Mouse (Mus musculus): Measurements from ENCODE around the gene Defb5. TPM values are rescaled to one million over a fixed set of nuclear protein-coding genes. Genes with fewer than 3 reads are reported as not detected.

The Defb5 gene
- polyA plus RNA-seq (2014; fragmentation: Illumina TruSeq; extraction: RNeasy Lipid Tissue Mini Kit (QIAGEN cat#74804); ENCODE audit: low read depth, low replicate concordance) = not detected

DNA sequence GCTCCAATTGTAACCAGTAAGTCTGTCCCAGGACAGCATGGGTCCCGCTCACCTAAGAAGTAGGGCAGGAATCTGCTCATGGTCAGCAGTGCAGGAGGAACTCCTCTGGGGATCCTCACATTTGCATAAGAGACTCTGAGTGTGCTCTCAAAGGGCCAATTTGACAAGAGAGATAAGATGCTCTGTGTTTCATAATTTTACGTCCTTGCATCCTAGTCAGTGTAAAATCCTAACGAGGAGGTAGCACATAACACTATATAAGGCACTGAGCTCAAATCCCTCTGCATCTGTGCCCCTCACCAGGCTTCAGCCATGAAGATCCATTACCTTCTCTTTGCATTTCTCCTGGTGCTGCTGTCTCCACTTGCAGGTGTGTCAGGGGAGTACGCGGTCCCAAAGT, at the start of gene Defb5:
Gene Defb5 (plus strand): TSS at position 301 of the 400 bp plus-strand sequence.

DNA sequence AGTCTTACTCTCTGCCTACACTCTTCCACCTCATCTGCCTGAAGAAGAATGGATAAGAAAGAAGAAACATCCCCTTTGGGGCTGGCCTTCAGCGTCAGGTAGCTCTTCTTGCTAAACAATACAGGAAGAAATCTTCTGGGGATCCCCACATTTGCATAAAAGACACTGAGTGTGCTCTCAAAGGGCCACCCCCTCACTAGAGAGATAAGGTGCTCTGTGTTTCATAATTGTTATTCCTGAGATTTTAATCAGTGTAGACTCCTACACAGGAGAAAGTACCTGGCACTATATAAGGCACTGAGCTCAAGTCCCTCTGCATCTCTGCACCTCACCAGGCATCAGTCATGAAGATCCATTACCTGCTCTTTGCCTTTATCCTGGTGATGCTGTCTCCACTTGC, 22.2 kb upstream of the Defb5 start, which contains the start of gene Defb6:
Gene Defb6 (plus strand): TSS at position 318 of the 400 bp plus-strand sequence.

DNA sequence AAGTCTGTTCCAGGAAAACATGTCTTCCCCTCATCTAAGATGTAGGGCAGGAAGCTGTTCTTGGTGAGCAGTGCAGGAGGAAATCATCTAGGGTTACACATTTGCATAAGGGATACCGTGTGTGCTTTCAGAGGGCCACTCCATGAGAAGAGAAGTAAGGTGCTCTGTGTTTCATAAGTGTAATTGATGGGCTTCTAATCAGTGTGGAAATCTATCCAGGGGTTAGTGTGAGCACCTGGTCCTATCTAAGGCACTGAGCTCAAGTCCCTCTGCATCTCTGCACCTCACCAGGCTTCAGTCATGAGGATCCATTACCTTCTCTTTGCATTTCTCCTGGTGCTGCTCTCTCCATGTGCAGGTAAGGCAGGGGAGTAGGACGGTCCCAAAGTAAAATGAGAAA, 7.8 kb upstream of the Defb5 start, which contains the start of gene Defb46:
Gene Defb46 (plus strand): TSS at position 301 of the 400 bp plus-strand sequence.

DNA sequence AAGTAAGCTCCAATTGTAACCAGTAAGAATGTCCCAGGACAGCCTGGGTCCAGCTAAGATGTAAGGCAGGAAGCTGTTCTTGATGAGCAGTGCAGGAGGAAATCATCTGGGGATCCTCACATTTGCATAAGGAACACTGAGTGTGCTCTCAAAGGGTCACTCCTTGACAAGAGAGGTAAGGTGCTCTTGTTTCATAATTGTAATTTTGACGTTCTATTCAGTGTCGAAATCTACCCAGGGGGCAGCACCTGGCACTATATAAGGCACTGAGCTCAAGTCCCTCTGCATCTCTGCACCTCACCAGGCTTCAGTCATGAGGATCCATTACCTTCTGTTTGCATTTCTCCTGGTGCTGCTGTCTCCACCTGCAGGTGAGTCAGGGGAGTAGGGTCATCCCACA, 45.7 kb downstream of the Defb5 start, which contains the start of gene Defb3:
Gene Defb3 (plus strand): TSS at position 301 of the 400 bp plus-strand sequence.

Other genes with a start within 250 kb of the Defb5 start
- gene Defb38, start 221.0 kb upstream of the Defb5 start, polyA plus RNA-seq (2014; fragmentation: Illumina TruSeq; extraction: RNeasy Lipid Tissue Mini Kit (QIAGEN cat#74804); ENCODE audit: low read depth, low replicate concordance) = not detected
- gene Defb39, start 182.8 kb upstream of the Defb5 start, polyA plus RNA-seq (2014; fragmentation: Illumina TruSeq; extraction: RNeasy Lipid Tissue Mini Kit (QIAGEN cat#74804); ENCODE audit: low read depth, low replicate concordance) = not detected
- not detected for gene Defb12, start 132.7 kb upstream of the Defb5 start, polyA plus RNA-seq (2014; fragmentation: Illumina TruSeq; extraction: RNeasy Lipid Tissue Mini Kit (QIAGEN cat#74804); ENCODE audit: low read depth, low replicate concordance)
- not detected for gene Defb34, start 123.8 kb upstream of the Defb5 start, polyA plus RNA-seq (2014; fragmentation: Illumina TruSeq; extraction: RNeasy Lipid Tissue Mini Kit (QIAGEN cat#74804); ENCODE audit: low read depth, low replicate concordance)
- gene Gm45826, start 106.8 kb upstream of the Defb5 start, polyA plus RNA-seq (2014; fragmentation: Illumina TruSeq; extraction: RNeasy Lipid Tissue Mini Kit (QIAGEN cat#74804); ENCODE audit: low read depth, low replicate concordance) = not detected
- gene Defb14, start 53.2 kb upstream of the Defb5 start, polyA plus RNA-seq (2014; fragmentation: Illumina TruSeq; extraction: RNeasy Lipid Tissue Mini Kit (QIAGEN cat#74804); ENCODE audit: low read depth, low replicate concordance) = not detected
- gene Defb4, start 48.9 kb upstream of the Defb5 start, polyA plus RNA-seq (2014; fragmentation: Illumina TruSeq; extraction: RNeasy Lipid Tissue Mini Kit (QIAGEN cat#74804); ENCODE audit: low read depth, low replicate concordance) = not detected
- gene Defb6, start 22.1 kb upstream of the Defb5 start, polyA plus RNA-seq (2014; fragmentation: Illumina TruSeq; extraction: RNeasy Lipid Tissue Mini Kit (QIAGEN cat#74804); ENCODE audit: low read depth, low replicate concordance) = not detected
- not detected for gene Defb46, start 7.7 kb upstream of the Defb5 start, polyA plus RNA-seq (2014; fragmentation: Illumina TruSeq; extraction: RNeasy Lipid Tissue Mini Kit (QIAGEN cat#74804); ENCODE audit: low read depth, low replicate concordance)
- not detected for gene Defb3, start 45.8 kb downstream of the Defb5 start, polyA plus RNA-seq (2014; fragmentation: Illumina TruSeq; extraction: RNeasy Lipid Tissue Mini Kit (QIAGEN cat#74804); ENCODE audit: low read depth, low replicate concordance)
- not detected for gene Defb8, start 200.0 kb downstream of the Defb5 start, polyA plus RNA-seq (2014; fragmentation: Illumina TruSeq; extraction: RNeasy Lipid Tissue Mini Kit (QIAGEN cat#74804); ENCODE audit: low read depth, low replicate concordance)
- not detected for gene Defb7, start 247.5 kb downstream of the Defb5 start, polyA plus RNA-seq (2014; fragmentation: Illumina TruSeq; extraction: RNeasy Lipid Tissue Mini Kit (QIAGEN cat#74804); ENCODE audit: low read depth, low replicate concordance)

Data from adrenal gland, adult 10 weeks (tissue).